Mouse (Mus musculus) lung, postnatal 10 days (tissue): ENCODE measurements around the gene Thap4.

Experiments
- DNase-seq: peaks from one replicate; pipeline ENCODE4 v3.0.0; 2021

Gene Thap4

DNA sequence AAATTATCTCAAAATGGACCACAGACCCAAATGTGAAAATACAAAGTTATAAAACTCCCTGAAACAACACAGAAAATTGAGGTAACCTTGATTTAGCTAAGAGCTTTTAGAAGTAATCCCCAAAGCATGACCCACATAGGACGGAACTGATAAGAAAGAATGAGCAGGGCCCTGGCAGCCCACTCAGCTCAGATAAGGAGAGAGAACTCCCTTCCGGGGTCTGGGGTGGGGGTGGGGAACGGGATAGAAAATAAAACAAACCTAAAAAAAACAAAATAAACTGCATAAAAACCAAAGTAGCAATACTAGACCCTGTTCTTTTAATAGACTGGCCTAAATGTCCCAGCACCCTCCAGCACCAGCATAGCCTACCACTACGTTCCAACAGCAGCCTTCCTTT lies 12.7 kb downstream of the Thap4 start:
- DNase-seq: no peak

DNA sequence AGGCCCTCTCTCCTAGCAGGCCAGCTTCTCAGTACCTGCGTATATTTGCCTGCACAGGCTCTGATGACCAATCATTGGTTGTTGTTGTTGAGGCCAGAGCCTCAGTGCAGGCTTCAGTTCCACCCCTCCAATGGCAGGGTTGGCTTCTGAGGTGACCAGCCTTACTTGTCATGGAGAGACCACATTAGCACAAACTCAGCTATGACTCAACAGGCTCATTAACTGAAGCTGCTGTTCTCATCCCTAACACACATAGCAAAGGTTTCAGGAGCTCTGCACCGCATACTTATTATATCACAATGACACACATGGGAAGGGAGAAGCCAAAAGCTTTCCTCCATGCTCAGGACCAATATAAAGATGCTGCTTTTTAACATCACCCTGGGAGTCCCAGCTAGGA lies 14.0 kb downstream of the Thap4 start:
- DNase-seq: no peak

DNA sequence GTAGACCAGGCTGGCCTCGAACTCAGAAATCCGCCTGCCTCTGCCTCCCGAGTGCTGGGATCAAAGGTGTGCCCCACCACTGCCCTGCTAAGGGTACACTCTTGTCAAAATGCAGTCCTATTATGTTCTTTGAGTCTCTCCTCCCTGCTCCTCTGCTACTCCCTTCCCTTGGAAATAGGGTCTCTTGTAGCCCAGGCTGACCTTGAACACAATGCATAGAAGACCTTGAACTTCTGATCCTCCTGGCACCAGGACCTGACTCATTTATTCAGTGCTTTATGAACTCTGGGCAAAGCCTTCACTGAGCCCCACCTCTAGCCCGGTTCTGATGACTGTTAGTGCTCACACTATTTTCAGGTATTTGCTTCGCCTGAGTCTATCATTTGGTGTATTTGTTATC lies 17.0 kb downstream of the Thap4 start:
- no peak for DNase-seq

DNA sequence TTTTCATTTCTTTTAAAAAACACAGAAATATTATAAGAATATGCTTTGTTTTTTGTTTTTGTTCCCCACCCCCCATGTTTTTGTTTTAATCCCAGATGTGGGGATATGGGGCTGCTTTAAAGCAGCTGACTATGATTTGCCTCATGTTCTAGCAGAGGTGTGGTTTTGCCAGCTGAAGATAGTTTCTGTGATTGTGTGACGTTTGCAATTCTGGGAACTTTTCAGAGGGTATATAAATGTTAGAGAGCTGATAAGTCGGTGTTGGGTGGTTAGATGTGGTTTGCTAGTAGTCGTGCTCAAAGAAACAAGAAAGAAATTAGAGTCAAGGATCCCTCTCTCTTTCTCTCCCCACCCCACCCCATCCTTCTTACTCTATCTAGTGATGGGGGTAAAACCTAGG lies 18.8 kb downstream of the Thap4 start:
- no peak for DNase-seq

DNA sequence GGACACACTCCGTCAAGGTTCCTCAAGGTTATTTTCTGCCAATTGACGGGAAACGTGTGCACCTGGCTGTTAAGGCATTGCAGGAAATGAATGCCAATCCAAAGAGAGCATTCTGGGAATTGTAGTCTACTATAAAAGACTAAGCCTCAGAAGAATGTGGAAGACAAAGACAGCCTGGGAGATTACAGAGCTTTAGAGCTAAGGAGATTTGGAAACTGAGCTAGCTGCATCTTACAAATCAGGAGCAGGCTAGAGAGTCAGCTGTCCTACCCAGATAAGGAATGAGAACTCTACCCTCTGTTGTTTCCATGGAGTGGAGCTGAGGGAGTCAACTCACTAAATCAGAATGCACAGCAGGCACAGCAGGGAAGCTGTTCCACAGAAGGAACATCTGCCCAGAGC lies 22.8 kb downstream of the Thap4 start:
- DNase-seq: no peak

DNA sequence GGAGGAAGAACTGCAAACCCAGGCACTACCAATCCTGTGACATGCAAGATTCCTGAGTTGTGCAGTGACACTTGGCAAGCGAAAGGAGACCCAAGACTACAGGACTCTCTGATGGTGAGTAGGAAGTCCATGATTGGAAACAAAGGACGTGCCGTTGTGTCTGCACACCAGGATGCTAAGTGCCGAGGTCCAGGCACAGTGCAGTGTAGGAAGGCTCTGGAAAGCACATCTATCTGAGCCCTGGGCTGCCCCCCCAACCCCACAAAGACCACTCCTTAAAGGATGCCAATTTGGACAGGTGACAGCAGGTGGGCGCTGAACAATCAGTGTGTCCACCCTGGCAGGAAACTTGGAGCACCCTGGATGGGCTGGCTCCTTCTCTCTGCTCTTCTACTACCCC lies 23.6 kb downstream of the Thap4 start:
- no peak for DNase-seq

DNA sequence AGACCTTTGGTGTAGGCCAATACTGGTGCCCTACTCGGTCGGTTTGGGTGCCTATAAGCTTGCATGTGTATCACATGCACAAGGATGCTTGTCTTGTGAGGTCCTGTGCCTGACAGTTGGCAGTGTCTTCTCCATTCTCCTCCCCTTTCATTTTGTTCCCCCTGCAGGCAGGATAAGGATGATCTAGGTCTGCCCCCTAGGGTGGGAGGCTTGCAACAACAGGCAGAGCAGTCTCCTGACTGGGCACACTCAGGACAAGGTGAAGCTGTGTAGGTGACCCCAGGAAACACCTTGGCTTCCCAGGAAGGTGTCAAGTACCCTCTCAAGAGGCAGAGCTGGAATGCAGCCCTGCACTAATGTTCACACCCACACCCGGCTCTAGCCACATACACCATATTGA lies 27.7 kb downstream of the Thap4 start:
- peak; percentile 84 for DNase-seq

DNA sequence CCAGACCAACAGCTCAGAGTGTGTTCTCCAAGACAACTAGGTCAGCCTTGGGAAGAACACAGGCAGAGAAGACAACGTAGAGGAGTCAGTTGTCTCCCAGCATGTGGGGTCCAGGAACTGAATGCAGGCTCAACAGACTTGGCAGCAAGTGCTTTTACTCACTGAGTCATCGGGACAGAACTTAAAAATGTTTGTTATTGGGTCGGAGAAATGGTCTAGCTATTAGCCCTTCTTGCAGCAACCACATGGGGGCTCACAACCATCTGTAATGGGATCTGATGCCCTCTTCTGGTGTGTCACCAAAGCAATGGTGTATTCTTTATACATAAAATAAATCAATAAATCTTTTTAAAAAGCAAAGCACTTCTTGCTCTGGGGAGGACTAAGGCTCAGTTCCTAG lies 28.5 kb downstream of the Thap4 start:
- peak; percentile 11 for DNase-seq

DNA sequence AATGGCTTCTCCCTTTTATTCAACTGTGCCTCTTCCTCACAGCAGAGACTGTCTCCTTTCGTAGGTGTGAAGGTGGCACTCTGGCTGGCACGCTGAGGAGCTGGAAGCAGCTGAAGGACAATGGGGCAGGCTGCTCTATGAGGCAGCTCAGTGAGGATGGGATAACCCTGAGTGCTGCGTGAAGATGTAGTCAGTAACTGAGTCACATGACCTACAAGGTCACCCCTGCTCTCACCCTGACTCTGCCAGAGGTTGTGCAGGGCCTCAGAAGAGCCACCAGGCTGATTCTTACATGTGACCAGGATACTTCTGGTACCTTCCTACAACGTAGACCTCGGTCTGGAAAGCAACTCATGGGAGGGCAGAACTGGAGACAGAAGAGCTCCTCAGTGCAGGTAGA lies 29.0 kb downstream of the Thap4 start:
- no peak for DNase-seq

DNA sequence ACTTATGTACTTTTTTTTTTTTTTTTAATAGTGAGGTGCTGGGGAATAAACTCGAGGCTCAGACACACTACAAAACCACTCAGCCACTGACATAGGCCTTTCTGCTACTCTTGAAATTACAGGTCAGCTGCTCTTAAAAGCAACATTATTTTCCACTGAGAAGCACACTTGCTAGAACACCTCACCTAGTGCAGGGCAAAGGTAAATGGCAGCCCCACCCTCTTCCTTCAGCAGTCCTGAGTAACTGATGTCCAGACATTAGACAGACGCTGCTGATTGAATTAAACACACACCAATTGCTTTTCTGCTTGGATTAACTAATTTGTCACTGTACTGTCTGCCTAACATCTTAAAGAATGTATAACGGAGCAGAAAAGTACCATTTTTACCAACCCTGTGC lies 30.0 kb downstream of the Thap4 start:
- no peak for DNase-seq

DNA sequence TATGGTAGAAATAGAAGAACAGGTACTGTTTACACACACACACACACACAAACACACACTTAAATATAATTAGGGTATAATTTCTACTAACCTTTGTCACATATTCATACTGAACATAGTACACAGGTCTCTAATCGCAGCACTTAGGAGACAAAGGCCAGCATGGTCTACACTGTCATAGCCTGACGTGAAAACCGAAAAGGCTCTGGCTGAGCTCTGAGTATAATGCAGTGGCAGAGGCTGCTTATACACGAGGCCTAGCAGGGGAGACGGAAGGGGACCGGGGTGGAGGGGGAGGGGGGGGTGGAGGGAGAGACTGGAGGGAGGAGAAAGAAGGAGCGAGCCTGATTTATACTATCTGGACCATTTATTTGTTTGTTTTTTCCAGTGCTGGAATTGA lies 33.1 kb downstream of the Thap4 start:
- DNase-seq: no peak

DNA sequence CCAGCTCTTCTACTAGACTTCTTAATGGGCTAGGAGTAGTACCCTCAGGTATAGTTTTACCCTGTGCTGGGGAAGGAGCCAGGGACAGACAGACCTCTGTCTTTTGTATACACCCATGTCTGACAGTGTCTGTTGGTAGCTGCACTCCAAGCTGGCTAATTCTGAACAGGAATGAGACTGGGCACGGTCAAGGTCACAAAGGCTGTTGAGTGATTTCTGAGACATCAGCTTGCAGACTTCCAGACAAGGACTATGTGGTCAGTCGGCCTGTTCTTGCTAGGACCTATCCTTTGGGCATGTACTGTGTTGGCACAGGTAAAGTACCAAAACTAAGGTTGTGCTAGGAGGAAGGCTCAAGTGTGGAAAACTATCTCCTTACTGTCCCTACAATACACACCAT lies 38.5 kb downstream of the Thap4 start:
- DNase-seq: no peak

DNA sequence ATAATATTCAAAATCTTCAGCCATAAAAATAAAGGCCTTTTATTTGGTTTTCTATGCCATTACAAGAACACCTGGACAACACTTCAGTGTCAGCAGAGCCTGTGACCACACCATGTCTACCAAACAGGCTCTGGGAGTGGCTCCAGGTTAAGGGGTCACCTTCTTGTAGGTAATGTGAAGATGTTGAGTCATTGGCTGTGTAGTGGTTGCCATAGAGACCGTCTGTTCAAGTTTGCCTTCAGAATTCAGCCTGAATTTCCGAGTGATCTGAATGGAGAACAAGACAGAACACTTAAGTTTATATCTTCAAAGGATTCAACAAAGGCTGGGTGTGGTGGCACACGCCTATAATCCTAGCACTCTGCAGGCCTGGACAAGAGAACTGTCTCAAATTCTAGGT lies 49.3 kb downstream of the Thap4 start:
- peak; percentile 23 for DNase-seq

DNA sequence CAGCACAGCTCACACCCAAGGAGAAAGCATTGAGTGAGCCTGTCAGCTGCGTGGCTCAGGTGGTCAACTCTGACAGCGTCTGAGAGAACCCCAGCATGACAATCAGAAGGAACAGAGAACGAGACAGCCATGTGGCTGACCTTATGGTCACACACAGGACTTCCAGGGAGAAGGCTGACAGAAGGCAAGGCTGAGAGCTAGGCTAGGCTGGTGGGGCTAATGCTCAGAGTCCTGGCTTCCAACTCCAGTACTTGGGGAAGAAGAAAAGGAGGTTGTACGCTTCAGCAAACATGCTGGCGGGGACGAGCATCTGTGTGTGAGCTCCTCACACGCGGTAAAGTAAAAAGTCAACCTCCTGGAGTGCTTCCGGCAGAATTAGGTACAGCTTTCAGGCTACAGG lies 50.3 kb downstream of the Thap4 start:
- DNase-seq: no peak

DNA sequence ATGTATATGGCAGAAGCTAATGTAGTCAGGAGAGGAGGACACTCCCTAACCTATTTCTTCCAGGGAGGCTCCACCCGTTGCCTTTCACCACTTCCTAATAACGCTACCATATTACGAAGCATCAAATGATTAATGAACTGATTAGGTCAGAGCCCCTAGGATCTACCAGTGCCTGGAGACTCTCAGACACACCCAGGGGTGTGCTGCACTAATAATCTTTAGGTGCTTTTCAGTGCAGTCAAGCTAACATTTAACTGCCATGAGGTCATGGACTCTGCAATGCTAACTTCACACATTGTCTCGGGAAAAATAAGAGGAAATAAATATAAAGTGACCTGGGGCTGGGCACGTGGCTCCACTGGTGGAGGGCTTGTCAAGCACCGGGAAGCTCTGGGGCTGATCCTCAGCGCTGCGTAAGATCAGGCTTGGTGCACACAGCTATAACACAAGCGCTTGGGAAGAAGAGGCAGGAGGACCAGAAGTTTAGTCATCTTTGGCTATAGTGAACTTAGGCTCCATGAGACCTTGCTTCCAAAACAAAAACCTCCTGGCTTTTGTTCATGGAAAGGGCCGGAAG lies 51.1 kb downstream of the Thap4 start:
- DNase-seq: no peak

DNA sequence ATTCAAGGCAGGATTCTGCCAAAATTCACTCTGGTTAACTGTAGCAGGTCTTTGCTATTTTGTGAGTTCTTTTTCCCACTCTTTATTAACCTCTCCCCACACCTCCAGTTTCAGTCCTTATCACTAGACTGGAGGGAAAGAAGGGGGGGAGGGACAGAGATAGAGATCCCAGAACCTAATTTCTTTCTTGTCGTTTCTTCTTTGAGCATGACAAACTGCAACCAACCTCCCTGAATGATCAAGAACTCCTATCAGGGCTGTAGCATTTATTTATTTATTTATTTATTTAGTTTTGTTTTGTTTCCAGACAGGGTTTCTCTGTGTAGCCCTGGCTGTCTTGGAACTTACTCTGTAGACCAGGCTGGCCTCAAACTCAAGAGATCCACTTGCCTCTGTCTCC lies 52.6 kb downstream of the Thap4 start:
- no peak for DNase-seq

DNA sequence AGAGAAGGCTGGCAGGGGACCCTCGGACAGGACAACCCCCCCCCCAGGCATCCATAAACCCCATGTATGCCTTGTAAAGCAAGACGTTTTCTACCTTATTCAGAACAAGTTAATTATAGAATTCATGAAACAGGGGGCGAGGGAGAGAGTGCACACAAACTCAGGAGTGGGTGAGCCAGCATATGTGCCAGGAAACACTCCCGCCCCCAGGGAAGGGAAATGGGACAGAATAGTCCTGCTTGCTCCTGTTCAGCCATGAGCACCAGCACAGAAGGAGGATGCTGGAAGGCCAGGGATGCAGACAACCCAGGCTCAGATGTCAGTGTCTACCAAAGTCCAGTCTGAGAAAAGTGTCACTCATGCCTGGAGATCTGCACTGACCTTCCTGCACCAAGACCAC lies 55.5 kb downstream of the Thap4 start:
- no peak for DNase-seq

DNA sequence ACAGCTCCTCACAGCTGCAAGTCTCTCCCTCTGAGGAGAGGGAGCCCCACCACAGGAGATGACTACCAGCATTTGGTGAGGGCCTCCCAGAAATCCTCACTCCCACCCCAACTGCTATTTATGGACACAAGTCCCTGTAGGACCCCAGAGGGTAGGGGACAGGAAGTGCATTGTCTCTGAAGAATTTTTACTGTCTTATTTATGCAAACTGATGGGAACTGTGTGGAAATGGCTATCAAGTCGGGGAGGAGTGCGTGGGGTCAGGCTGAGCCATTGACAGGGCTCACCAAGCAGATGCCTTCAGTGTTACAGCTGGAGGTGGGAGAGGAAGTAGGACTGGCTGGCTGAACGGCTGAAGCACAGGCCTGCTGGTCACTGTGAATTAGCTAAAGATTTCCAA lies 57.3 kb downstream of the Thap4 start:
- peak; percentile 21 for DNase-seq

DNA sequence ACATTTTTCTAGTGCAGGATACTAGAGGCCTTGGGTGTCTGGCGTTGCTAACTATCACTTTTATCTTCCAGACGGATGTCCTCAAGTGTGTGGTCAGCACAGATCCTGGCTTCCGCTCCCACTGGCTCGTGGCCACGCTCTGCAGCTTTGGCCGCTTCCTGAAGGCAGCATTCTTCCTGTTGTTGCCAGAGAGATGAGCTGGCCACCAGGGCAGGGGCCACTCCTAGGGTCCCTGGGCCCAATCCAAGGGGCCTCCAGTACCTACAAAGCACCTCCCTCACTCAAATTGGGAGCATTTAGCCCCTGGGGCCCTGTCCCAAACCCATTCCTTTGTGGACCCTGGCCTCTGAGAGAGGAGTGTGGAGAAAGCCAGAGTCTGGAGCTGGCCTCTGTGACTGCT lies 59.7 kb downstream of the Thap4 start:
- peak; percentile 88 for DNase-seq

DNA sequence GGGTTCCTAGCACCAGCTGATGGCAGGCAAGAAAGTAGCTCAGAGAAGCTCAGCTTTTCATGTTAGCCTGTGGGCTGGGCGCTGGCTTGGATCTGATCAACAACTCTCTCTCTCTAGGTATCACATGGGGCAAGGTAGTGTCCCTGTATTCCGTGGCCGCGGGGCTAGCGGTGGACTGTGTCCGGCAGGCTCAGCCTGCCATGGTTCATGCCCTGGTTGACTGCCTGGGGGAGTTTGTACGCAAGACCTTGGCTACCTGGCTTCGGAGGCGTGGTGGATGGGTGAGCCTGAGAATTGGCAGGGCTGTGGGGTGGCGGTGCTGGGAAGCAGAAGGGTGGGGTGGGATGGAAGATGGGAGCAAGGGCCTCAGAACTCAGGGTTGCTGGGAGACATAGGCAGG lies 60.7 kb downstream of the Thap4 start:
- no peak for DNase-seq

DNA sequence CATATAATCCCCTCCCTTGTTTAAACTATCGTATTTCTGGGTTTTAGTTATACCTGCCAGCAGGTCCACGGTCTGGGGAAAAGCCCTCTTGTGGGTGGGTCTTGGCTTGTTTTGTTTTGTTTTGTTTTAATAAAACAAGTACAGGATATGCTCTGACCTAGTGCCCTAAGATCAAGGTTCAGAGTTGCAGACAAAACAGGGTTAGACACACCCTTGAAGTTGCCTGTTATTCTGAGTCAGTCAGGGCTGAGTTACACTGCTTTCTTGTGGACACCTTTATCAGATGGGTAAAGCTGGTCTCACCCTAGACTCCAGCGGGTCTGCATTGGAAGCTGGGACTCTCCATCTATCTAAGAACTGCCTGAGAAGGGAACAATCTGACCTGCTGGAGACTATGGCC lies 61.2 kb downstream of the Thap4 start:
- DNase-seq: no peak

DNA sequence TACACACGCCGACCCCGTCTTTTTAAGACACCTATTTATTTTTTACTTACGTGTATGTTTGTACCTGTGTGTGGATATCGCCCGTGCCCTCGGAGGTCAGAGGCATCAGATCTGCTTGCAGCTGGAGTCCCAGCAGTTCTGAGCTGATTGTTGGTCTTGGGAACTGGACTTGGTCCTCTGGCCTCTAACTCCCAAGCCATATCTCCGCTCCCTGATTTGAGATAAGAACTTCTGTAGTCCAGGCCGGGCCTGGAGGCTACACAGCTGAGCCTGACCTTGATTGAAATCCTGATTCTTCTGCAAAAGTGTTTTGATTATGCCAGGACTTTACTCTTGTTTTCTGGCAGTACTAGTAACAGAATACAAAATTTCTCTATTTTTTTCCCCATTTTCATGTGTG lies 61.9 kb downstream of the Thap4 start:
- no peak for DNase-seq

DNA sequence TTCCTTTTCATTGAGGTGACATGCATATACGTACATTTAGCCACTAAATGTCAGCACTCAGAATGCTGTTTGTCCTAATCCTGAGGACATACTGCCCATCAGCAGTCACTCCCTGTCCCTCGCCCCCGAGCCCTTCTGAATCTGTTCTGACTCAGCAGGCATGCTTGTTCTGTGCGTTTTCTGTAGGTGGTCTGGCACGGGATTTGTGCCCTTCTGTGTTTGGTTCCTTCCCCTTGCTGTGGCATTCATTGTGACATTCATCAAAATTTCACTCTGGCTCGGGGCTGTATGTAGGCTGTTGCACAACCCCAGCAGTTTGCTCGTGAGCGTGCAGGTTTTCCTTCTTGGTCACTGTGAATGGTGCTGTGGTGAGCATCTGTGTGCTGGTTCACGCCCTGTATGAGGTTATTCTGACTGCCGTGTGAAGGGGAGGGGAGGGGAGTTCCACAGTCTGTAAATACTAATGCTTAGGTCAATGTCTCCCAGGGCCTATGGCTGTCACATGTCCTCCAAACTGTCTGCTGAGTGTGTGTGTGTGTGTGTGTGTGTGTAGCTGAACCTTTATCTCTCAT lies 62.8 kb downstream of the Thap4 start:
- no peak for DNase-seq

DNA sequence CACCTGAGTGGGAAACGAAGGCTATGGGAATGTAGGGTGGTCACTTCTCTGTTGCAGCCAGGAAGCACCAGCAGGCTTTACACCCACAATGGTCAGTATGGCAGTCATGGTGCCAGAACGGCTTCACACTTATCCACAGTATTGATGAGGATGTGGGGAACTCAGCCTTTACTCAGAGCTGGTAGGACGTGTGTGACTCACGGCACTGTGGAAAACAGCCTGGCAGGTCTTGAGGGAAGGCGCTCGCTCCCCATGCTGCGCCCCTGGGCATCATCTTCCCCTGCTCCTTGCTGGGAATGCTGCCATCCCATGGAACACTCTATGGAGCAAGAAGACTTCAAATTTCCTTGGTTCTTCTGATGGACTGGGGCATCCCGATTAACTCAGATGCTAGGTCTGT lies 63.6 kb downstream of the Thap4 start:
- no peak for DNase-seq

DNA sequence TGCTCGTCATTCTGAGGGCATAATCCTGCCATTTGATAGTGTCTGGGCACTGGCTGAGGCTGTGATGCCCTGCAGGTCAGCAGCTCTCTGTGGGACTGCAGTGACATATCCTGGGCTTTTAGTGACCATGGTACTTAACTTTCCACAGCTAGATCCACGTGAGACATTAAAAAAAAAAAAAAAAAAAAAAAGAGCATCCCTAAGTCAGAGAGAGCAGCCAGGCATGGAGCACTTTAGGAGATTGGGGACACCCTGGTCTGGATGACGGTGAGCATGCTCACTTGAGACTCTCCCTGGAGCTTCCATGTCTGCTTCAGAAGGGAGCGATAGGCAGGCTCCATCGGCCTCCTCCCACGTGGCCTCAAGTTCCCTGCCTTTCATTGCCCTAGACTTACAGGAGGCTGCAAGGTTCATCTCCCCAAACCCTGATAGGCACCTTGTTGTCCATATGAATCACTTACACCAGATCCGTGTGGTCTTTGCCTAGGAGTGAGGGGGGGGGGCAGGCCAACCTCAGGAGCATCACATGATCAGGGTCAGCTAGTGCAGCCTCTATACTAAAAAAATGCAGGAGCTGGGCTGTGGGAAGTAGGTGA lies 64.7 kb downstream of the Thap4 start:
- DNase-seq: no peak
